Mouse (Mus musculus) G1E (cell line): ENCODE results near the gene Clstn1. TPM values are rescaled to one million over a fixed set of nuclear protein-coding genes. Genes with fewer than 3 reads are reported as not detected.
A peak's percentile ranks its signal among the peaks of the same experiment; 100 is the strongest.

Source experiments
- ATAC-seq: 2 replicates; pipeline ENCODE4 v1.8.0; 2016; ENCODE audit warnings: mild to moderate bottlenecking; ENCODE audit not compliant: insufficient number of reproducible peaks, poor library complexity, low FRiP score, severe bottlenecking; ENCODE audit errors: extremely low read depth
- DNase-seq: peaks from one replicate; pipeline ENCODE4 v3.0.0; 2012; ENCODE audit warnings: low spot score
- H3K27me3 ChIP-seq: 2 replicates; pipeline ENCODE4 v1.6.1; 2012; ENCODE audit warnings: mild to moderate bottlenecking, low read length, inconsistent platforms; ENCODE audit not compliant: insufficient read depth
- H3K36me3 ChIP-seq: replicated peaks from 2 replicates; pipeline ENCODE3; 2012; ENCODE audit warnings: mild to moderate bottlenecking, inconsistent platforms
- H3K4me1 ChIP-seq: 2 replicates; pipeline ENCODE4 v1.6.1; 2012; ENCODE audit warnings: low read depth, low read length, inconsistent platforms, mixed read lengths; ENCODE audit not compliant: insufficient read depth
- H3K4me3 ChIP-seq: 2 replicates; pipeline ENCODE4 v1.5.1; 2012; ENCODE audit warnings: low read depth, mild to moderate bottlenecking, inconsistent platforms, low read length, moderate library complexity, mixed read lengths
- H3K9me3 ChIP-seq: replicated peaks from 2 replicates; pipeline ENCODE4 v1.6.1; 2012; ENCODE audit warnings: inconsistent platforms
- CTCF ChIP-seq: IDR thresholded peaks from 2 replicates; pipeline ENCODE4 v1.5.1; 2012; ENCODE audit warnings: low read depth, low read length, inconsistent platforms, mixed read lengths
- GATA1 ChIP-seq: IDR thresholded peaks from 2 replicates; pipeline ENCODE4 v1.6.1; 2012; ENCODE audit warnings: borderline replicate concordance, low read length, inconsistent platforms, mixed read lengths
- GATA2 ChIP-seq: IDR thresholded peaks from 2 replicates; pipeline ENCODE4 v1.6.1; 2012; ENCODE audit warnings: low read depth, low read length, inconsistent platforms, borderline replicate concordance
- POLR2AphosphoS5 ChIP-seq: IDR thresholded peaks from 2 replicates; pipeline ENCODE4 v1.6.1; 2012; ENCODE audit warnings: low read depth, low read length, inconsistent platforms; ENCODE audit not compliant: insufficient replicate concordance
- TAL1 ChIP-seq: conservative IDR thresholded peaks from 2 replicates; pipeline ENCODE4 v1.6.1; 2012; ENCODE audit warnings: low read depth, low read length, inconsistent platforms, mixed read lengths
- polyA plus RNA-seq: library from polyadenylated mRNA; stranded (reverse); fragments of >175 nt; gene quantifications from 2 replicates; pipeline ENCODE4 v1.2.3, GENCODE M21; 2012
- total RNA-seq, 2 experiments: library from RNA; stranded (forward) in 1 of 2; stranded (reverse) in 1 of 2; fragments of 200-1000 nt in 1 of 2; fragments of >200 nt in 1 of 2; fragmentation: Nextera tagmentation in 1 of 2; gene quantifications; 2 replicates each; pipeline ENCODE4 v1.2.3; 2014 to 2017

Gene Clstn1
- total and polyA plus RNA-seq, 3 experiments: 0.22 to 2.5 (median 0.38) TPM

DNA sequence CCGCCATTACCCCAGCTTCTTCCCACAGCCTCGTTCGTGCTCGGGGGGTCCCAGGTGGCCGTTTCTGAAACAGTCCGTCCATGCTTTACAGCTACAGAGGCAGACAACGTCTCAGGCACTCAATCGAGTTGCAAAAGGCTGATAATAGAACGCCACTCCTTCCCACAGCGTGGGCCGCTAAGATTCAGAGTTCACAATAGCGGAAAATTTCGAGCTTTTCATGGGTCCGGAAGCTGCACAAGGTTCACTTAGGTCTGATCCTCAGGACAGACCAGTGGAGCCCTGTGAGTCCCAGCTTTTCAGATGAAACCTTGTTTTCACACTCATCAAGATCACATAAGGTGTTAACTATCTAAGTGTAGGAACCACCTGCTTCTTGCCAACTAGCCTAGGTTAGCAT lies 102.6 kb downstream of the Clstn1 start:
- no peaks in the 10 kb centered on the region for H3K27me3 ChIP-seq
- no peak overlapping the region for H3K4me3 ChIP-seq
- no peak for TF ChIP-seq GATA2
- no peak for TF ChIP-seq TAL1
- no peak for ATAC-seq
- H3K9me3 ChIP-seq: no peaks in the 10 kb centered on the region
- peaks cover 56% of the 10 kb centered on the region for H3K36me3 ChIP-seq
- H3K4me1 ChIP-seq: peaks cover 46% of the 10 kb centered on the region
- no peak for DNase-seq

DNA sequence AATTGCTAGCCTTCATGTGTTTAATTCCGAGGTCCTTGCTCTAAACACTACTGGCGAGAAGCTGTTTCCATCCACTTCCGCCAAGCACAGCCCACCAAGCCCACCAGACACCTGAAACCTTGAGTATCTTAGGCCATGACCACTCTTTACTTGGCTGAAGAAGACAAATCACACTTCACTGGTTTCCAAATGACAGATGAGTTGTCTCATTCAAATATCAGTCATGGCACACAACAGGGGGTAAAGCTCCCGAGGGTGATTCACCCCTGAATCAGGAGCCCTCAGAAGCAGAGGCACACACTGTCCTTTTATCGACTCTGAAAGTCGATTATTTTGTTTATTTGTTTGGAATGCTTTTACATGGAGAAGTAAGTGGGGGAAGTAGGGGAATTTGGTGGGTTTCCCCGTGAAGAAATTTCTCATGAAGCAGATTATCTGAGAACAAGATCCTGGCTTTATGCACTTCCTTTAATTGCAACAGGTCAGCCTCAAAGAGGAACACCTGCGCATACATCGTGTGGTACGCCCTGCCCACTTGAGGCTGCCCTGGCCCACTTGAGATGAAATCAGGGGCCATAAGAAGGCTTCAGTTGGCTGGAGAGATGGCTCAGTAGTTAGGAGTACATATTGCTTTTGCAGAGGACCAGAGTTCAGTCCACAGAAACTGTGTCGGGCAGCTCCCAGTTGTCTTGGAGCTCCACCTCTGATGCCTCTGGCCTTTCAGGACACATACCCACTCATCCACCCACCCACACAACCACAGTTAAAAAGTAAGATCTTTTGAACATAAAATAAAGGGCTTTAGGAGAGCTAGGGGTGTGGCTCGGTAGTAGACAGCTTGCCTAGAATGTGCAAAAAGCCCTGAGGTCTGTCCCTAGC lies 103.8 kb downstream of the Clstn1 start:
- Histone ChIP-seq H3K9me3 (no peaks in the 10 kb centered on the region), H3K27me3 (no peaks in the 10 kb centered on the region), H3K36me3 (peaks cover 51% of the 10 kb centered on the region), H3K4me1 (peaks cover 47% of the 10 kb centered on the region), H3K4me3 (no peak overlapping the region; the same call in 1 of the 2 replicates)
- ATAC-seq (no peak), DNase-seq (no peak)
- TF ChIP-seq POLR2AphosphoS5 (no peak), GATA1 (no peak), TAL1 (no peak), CTCF (no peak), GATA2 (no peak)

DNA sequence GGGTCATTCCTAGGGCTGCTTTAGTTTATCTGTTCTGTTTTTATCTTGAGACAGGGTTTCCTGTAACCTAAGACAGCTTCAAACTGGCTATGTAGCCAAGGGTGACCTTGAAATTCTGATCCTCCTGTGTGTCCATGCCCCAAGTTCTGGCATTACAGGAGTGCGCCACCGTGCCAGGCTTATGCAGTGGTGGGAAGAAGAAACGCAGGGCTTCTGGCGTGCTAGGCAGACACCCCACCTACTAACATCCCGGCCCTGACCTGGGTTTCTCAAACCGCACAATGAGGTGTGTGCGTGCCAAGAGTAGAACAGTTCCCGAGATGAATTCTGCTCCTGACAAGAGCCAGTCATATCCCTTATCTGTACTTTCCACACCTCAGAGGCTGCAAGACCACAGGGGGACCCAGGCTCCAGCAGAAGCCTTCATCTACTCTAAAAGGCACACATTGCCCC lies 104.6 kb downstream of the Clstn1 start:
- Histone ChIP-seq H3K27me3 (no peaks in the 10 kb centered on the region), H3K4me3 (no peak overlapping the region; the same call in 1 of the 2 replicates), H3K36me3 (peaks cover 49% of the 10 kb centered on the region), H3K9me3 (no peaks in the 10 kb centered on the region), H3K4me1 (peaks cover 49% of the 10 kb centered on the region)
- TF ChIP-seq TAL1 (peak; percentile 64), GATA2 (no peak), GATA1 (no peak), POLR2AphosphoS5 (no peak), CTCF (no peak)
- DNase-seq: peak; percentile 26
- ATAC-seq: peak; percentile 78

DNA sequence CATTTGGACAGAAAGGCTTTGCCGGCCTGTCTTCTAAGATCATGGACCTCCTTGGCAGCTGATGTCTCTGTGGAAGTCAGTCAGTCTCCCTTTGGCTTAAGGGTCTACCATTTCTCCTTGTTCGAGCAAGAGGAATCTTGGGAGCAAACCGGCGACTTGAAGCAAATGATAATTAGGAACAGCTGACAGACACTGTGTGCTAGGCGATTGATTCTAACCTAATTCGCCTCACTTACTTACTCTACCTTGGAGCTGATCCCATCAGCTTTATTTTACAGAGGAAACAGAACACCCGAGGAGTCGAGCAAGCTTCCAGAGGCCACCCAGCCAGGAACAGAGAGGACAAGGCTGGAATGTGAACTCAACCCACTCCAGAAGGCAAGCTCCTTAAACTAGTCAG lies 105.1 kb downstream of the Clstn1 start:
- peaks cover 49% of the 10 kb centered on the region for H3K36me3 ChIP-seq
- no peaks in the 10 kb centered on the region for H3K27me3 ChIP-seq
- ATAC-seq (no peak), DNase-seq (no peak)
- peaks cover 54% of the 10 kb centered on the region for H3K4me1 ChIP-seq
- TF ChIP-seq GATA1 (no peak), CTCF (no peak), GATA2 (no peak), TAL1 (0 out of 2 replicates have a peak, but pooled peaks have one; percentile 25), POLR2AphosphoS5 (no peak)
- no peak overlapping the region; the same call in 1 of the 2 replicates for H3K4me3 ChIP-seq
- H3K9me3 ChIP-seq: no peaks in the 10 kb centered on the region

- no peaks in the 10 kb centered on the region for H3K9me3 ChIP-seq
- peaks cover 26% of the 10 kb centered on the region for H3K36me3 ChIP-seq
- DNase-seq: no peak
- ATAC-seq: no peak
- no peaks in the 10 kb centered on the region for H3K27me3 ChIP-seq
- H3K4me3 ChIP-seq: peak overlapping the region; percentile 66; the same call in 1 of the 2 replicates
- TF ChIP-seq TAL1: no peak
- no peak for TF ChIP-seq GATA1
- TF ChIP-seq CTCF: no peak
- TF ChIP-seq POLR2AphosphoS5: no peak
- no peak for TF ChIP-seq GATA2
- H3K4me1 ChIP-seq: peaks cover 46% of the 10 kb centered on the region
These were observed 110.1 kb downstream of the Clstn1 start for GRCm38 (mm10) chr4:149696189-149696971.
